Mouse (Mus musculus) liver, adult 2 months (tissue): Measurements from ENCODE around the gene Nr1h3. TPM values are rescaled to one million over a fixed set of nuclear protein-coding genes. Genes with fewer than 3 reads are reported as not detected.
A peak's percentile ranks its signal among the peaks of the same experiment; 100 is the strongest.
"Not testable (repeated sequence)": the region's sequence is repeated elsewhere in the genome, so short reads cannot be mapped to it uniquely, and the experiment has no call there.

ENCODE experiments used
- DNase-seq: peaks from one replicate; pipeline ENCODE4 v3.0.0-alpha.2; 2011; ENCODE audit warnings: low read depth, low spot score; ENCODE audit errors: extremely low read depth
- H3K27ac ChIP-seq: fragments of 200-500 bp; replicated peaks from 2 replicates; pipeline ENCODE4 v1.5.1; 2012; ENCODE audit warnings: low read depth, mild to moderate bottlenecking, control low read depth, inconsistent platforms, low read length; ENCODE audit not compliant: insufficient read depth
- H3K27me3 ChIP-seq: fragments of 200-500 bp; 2 replicates; pipeline ENCODE4 v1.6.1; 2012; ENCODE audit warnings: mild to moderate bottlenecking, moderate library complexity, low read length, inconsistent platforms; ENCODE audit not compliant: control insufficient read depth, insufficient read depth
- H3K36me3 ChIP-seq: fragments of 200-500 bp; 2 replicates; pipeline ENCODE4 v1.6.1; 2012; ENCODE audit warnings: low read length, inconsistent platforms; ENCODE audit not compliant: control insufficient read depth, insufficient read depth
- H3K4me1 ChIP-seq: fragments of 200-500 bp; 2 replicates; pipeline ENCODE4 v1.6.1; 2011; ENCODE audit warnings: low read length; ENCODE audit not compliant: control insufficient read depth, insufficient read depth
- H3K4me3 ChIP-seq: fragments of 200-500 bp; 2 replicates; pipeline ENCODE4 v1.5.1; 2011; ENCODE audit warnings: low read depth, mild to moderate bottlenecking, control low read depth, low read length, moderate library complexity; ENCODE audit not compliant: insufficient read depth
- H3K79me2 ChIP-seq: fragments of 200-500 bp; 2 replicates; pipeline ENCODE4 v1.6.1; 2012; ENCODE audit warnings: inconsistent platforms, mild to moderate bottlenecking, low read length, moderate library complexity; ENCODE audit not compliant: control insufficient read depth, insufficient read depth
- H3K9ac ChIP-seq: fragments of 200-500 bp; 2 replicates; pipeline ENCODE4 v1.6.1; 2012; ENCODE audit warnings: low read depth, mild to moderate bottlenecking, control low read depth, inconsistent platforms, low read length
- CTCF ChIP-seq: fragments of 200-500 bp; IDR thresholded peaks from 2 replicates; pipeline ENCODE4 v1.5.1; 2011; ENCODE audit warnings: low read depth, low read length, control low read depth
- POLR2A ChIP-seq: fragments of 200-500 bp; IDR thresholded peaks from 2 replicates; pipeline ENCODE4 v1.6.1; 2011; ENCODE audit warnings: low read length, control low read depth; ENCODE audit not compliant: insufficient read depth; ENCODE audit errors: extremely low read depth
- WGBS: fragments of 180-500 bp; shearing (Covaris S2); methylation state at CpG from one replicate; pipeline ENCODE4 v1.1.7; 2018; 5-methylcytosine and 5-hydroxymethylcytosine counted together
- polyA plus RNA-seq: library from polyadenylated mRNA; depleted of rRNA; stranded (reverse); fragments of >200 nt; gene quantifications from 2 replicates; pipeline ENCODE4 v1.2.3, GENCODE M21; 2012
- total RNA-seq: library from RNA; depleted of rRNA; stranded (reverse); fragments of >200 nt; gene quantifications from 2 replicates; pipeline ENCODE4 v1.2.3, GENCODE M21; 2014

The Nr1h3 gene
- total and polyA plus RNA-seq, 2 experiments: 146 to 198 TPM

DNA sequence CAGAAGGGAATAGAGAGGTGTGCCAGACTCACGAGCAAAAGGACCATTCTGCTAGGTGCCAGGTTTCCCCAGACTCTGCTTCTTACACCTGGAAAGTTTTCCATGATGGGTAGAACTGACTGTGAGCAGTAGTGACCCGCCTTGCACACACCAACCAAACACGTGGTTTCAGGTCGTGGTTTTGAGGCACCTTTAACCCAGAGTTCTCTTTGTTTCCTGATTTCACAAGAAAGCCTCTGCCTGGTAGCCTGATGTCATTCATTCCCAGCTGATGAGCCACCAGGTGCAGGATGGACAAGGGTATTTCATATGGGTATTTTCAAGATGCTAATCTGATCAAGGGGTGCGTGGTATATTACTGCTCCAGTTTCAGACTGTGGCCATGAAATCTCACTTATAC, 39.9 kb upstream of the Nr1h3 start:
- no peak overlapping the region for H3K9ac ChIP-seq
- peak overlapping the region; percentile 51 for H3K27ac ChIP-seq
- H3K79me2 ChIP-seq: no peaks in the 10 kb centered on the region
- WGBS: 18% methylated on average over 5 of the region's 5 CpGs
- DNase-seq: peak; percentile 91
- peaks cover 7% of the 10 kb centered on the region for H3K4me1 ChIP-seq
- H3K4me3 ChIP-seq: no peak overlapping the region
- H3K36me3 ChIP-seq: no peaks in the 10 kb centered on the region
- TF ChIP-seq CTCF: no peak
- TF ChIP-seq POLR2A: no peak
- no peaks in the 10 kb centered on the region for H3K27me3 ChIP-seq

DNA sequence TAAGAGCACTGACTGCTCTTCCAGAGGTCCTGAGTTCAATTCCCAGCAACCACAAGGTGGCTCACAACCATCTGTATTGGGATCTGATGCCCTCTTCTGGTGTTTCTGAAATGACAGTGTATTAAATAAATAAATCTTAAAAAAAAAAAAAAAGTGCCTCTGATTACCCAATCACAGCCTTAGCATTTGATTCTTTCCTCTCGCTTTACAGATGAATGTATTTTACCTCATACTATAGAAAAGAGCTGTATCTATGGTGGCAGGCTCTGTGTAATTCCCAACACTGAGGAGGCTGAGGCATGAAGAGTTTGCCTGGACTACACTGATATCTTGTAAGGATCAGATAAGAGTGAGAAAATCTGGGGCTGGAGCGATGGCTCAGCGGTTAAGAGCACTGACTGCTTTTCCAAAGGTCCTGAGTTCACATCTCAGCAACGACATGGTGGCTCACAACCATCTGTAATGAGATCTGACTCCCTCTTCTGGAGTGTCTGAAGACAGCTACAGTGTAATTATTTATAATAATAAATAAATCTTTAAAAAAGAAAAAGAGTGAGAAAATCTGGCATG, 35.0 kb upstream of the Nr1h3 start:
- 3% methylated on average over 4 of the region's 4 CpGs for WGBS
- H3K36me3 ChIP-seq, H3K79me2 ChIP-seq, H3K27me3 ChIP-seq, H3K4me1 ChIP-seq: not testable (repeated sequence)
- H3K9ac ChIP-seq: peak overlapping the region; percentile 24; the same call in 1 of the 2 replicates
- H3K4me3 ChIP-seq: peak overlapping the region; percentile 84
- H3K27ac ChIP-seq: peak overlapping the region; percentile 89; the same call in 1 of the 2 replicates
- DNase-seq: peak; percentile 73

DNA sequence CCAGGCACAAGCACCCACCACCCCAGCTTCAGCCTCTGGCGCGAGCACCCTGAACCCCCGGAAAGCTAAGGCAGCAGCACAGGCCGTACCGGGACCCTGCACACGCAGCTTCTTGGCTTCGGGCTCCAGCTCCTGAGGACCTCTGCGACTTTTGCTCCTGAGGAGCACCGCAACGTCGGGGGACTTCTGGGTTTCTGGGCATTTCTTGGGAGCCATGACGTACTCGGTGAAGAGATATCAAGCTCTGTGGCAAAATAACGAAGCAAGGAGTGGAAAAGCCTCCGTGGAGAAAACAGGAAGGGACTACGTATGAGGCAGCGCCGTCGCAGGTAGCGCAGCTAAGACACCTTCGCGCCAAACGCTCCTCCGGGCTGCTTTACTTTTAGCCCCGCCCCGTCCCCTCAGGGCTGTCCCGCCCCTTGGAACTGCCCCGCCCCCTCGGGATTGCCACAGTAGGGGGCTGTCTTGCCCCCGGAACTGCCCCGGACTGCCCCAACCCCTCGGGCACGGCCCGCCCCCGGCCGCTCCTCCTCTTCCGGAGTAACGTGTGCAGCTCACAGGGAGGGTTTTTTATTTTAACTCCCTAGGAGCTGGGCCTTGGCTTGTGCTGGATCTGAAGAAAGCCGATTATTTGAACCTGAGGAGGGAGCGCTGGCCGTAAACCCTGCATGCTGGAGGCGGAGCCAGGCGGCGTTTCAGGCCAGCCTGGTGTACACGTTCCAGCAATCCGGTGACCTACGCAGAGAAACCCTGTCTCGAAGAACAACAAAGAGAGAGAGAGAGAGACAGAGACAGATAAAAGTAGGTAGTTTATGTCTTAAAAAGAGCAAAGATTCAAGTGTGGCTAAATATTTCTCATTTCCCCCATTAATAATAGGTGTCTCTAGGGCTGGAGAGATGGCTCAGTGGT, 34.2 kb upstream of the Nr1h3 start, which contains the start of gene Ddb2:
Ddb2 (minus strand) TSS at position 382 of the 910 bp plus-strand sequence.
- Histone ChIP-seq H3K79me2 (no peaks in the 10 kb centered on the region; the same call in 1 of the 2 replicates), H3K4me3 (peak within 1 kb of the TSS; percentile 84), H3K27me3 (no peaks in the 10 kb centered on the region), H3K27ac (peak within 1 kb of the TSS; percentile 89), H3K4me1 (peaks cover 3% of the 10 kb centered on the region; the same call in 1 of the 2 replicates), H3K9ac (peak within 1 kb of the TSS; percentile 80), H3K36me3 (0 out of 2 replicates have a peak, but pooled peaks cover 2% of the 10 kb centered on the region)
- no peak for TF ChIP-seq CTCF
- TF ChIP-seq POLR2A: no peak
- 1% methylated on average over 48 of the region's 48 CpGs for WGBS
- peak; percentile 92 for DNase-seq

DNA sequence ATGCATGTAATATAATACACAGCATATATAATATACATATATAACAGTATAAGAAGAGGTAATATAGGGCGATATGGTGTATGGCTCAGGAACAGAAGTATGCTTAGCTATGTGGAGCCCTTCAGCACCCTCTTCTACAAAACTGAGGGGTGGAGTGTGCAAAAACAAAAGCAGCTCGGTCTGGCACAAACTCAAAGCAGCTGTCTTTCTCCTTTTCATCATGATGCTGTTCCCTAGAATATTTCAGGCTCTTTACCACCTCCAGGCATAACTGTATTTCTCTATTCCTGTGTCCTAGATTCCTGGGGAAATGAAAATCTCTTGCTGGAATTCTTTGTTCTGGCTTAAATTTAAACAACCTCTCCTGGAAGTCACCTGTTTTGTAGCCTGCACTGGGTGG, 27.1 kb upstream of the Nr1h3 start:
- Histone ChIP-seq H3K27ac (no peak overlapping the region), H3K9ac (no peak overlapping the region), H3K36me3 (0 out of 2 replicates have a peak, but pooled peaks cover 2% of the 10 kb centered on the region), H3K4me3 (no peak overlapping the region), H3K27me3 (no peaks in the 10 kb centered on the region), H3K79me2 (no peaks in the 10 kb centered on the region), H3K4me1 (no peaks in the 10 kb centered on the region)
- DNase-seq: no peak
- WGBS: 93% methylated on average over 2 of the region's 2 CpGs
- no peak for TF ChIP-seq POLR2A
- TF ChIP-seq CTCF: no peak

DNA sequence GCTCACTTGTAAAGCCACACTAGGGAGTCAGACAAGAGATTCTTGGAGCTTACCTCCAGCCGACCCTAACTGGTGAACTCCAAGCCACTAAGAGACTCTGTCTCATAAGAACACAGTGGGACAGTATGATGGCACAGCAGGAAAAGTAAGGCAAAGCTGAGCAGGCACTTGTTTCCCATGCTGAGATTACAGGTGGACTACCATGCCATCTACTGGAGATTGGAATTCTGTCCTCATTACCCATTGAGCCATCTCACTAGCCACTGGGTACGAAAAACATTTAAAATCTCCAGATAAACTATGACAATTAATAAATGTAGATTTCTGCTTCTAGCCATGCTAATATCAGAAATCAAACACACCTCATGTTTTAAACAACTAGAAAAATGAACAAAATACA, 21.0 kb upstream of the Nr1h3 start:
- Histone ChIP-seq H3K4me1 (no peaks in the 10 kb centered on the region), H3K27me3 (no peaks in the 10 kb centered on the region), H3K27ac (no peak overlapping the region), H3K36me3 (no peaks in the 10 kb centered on the region), H3K4me3 (no peak overlapping the region), H3K9ac (no peak overlapping the region), H3K79me2 (no peaks in the 10 kb centered on the region)
- TF ChIP-seq CTCF (peak; percentile 23; the same call in 1 of the 2 replicates), POLR2A (no peak)
- WGBS: 75% methylated on average over 2 of the region's 2 CpGs
- DNase-seq: no peak

DNA sequence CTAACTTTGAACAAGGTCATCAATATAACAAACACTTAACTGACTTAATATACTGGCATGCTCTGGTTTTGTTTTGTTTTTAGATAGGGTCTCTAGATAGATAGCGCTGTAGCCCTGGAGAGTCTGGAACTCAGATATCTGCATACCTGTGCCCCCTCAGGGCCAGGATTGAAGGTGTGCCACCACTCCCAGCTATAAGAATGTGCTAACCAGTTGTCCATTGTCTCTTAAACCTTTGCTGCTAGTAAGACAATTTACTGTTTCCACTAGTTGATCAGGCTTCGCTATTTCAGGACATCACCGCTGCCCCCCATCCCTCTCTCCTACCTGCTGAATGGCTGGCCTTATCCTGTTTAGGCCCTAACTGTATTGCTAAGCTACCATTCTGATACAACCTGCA, 17.9 kb upstream of the Nr1h3 start:
- H3K27me3 ChIP-seq: no peaks in the 10 kb centered on the region
- peaks cover 4% of the 10 kb centered on the region; the same call in 1 of the 2 replicates for H3K36me3 ChIP-seq
- H3K27ac ChIP-seq: no peak overlapping the region
- H3K4me1 ChIP-seq: peaks cover 3% of the 10 kb centered on the region; the same call in 1 of the 2 replicates
- no peaks in the 10 kb centered on the region for H3K79me2 ChIP-seq
- no peak for TF ChIP-seq CTCF
- no peak overlapping the region for H3K4me3 ChIP-seq
- DNase-seq: no peak
- WGBS: 100% methylated on average over 3 of the region's 3 CpGs
- H3K9ac ChIP-seq: no peak overlapping the region
